Mouse (Mus musculus): ENCODE measurements around the gene Gm10097.

The Gm10097 gene

GRCm38 (mm10) chr10:5083716-5084115 lies 14.7 kb downstream of the Gm10097 start:
- peak; percentile 32 for DNase-seq (ENCODE audit: low read depth, low spot score)

GRCm38 (mm10) chr10:5085792-5086191 lies 16.8 kb downstream of the Gm10097 start:
- DNase-seq (ENCODE audit: low read depth, low spot score): peak; percentile 85

- DNase-seq (ENCODE audit: low read depth, low spot score): peak; percentile 66
Observed at GRCm38 (mm10) chr10:5086329-5086728, 17.3 kb downstream of the Gm10097 start.

- DNase-seq (ENCODE audit: low read depth, low spot score): no peak
Observed at GRCm38 (mm10) chr10:5087336-5087735, 18.3 kb downstream of the Gm10097 start.

GRCm38 (mm10) chr10:5089133-5089532 lies 20.1 kb downstream of the Gm10097 start:
- DNase-seq (ENCODE audit: low read depth, low spot score): peak; percentile 74

- no peak for DNase-seq (ENCODE audit: low read depth, low spot score)
Observed at GRCm38 (mm10) chr10:5096996-5097753, 28.2 kb downstream of the Gm10097 start.

GRCm38 (mm10) chr10:5097754-5098137 lies 28.8 kb downstream of the Gm10097 start:
- no peak for DNase-seq (ENCODE audit: low read depth, low spot score)

GRCm38 (mm10) chr10:5110773-5111172 lies 41.8 kb downstream of the Gm10097 start:
- DNase-seq (ENCODE audit: low read depth, low spot score): peak; percentile 39

GRCm38 (mm10) chr10:5116155-5116554 lies 47.2 kb downstream of the Gm10097 start:
- no peak for DNase-seq (ENCODE audit: low read depth, low spot score)

- no peak for DNase-seq (ENCODE audit: low read depth, low spot score)
Observed at GRCm38 (mm10) chr10:5116720-5117119, 47.7 kb downstream of the Gm10097 start.
